Mouse (Mus musculus): ENCODE measurements at regions not wholly inside any gene's neighbourhood (a gene's known extent, or its start where the extent isn't known, plus 50 kb on each side); places are given as distances from the start of the nearest gene placed in this dataset.

GRCm38 (mm10) chr3:21958595-21959286, 117.7 kb upstream of the Tbl1xr1 start:
- Histone ChIP-seq H3K4me3 (ENCODE audit: control insufficient read depth in 1 of 2, insufficient read depth in 1 of 2, low read depth in 2 of 2, low read length in 2 of 2) (no peak overlapping the region), H3K79me2 (ENCODE audit: control insufficient read depth, insufficient read depth, low read length, poor library complexity) (no peaks in the 10 kb centered on the region), H3K36me3 (ENCODE audit: control insufficient read depth in 1 of 2, insufficient read depth in 2 of 2, low read length in 2 of 2) (peaks cover 0 to 30% of the 10 kb centered on the region in 2 experiments; a peak in 2 of 4 replicates), H3K27me3 (ENCODE audit: control insufficient read depth in 1 of 2, insufficient read depth in 2 of 2, low read length in 2 of 2) (no peaks in the 10 kb centered on the region), H3K27ac (ENCODE audit: control insufficient read depth, low read depth, low read length) (no peak overlapping the region), H3K4me1 (ENCODE audit: control insufficient read depth in 1 of 2, insufficient read depth in 2 of 2, low read length in 2 of 2) (peaks cover 22 to 27% of the 10 kb centered on the region in 2 experiments), H3K9me3 (replicated peaks; ENCODE audit: insufficient read depth, low read length) (no peaks in the 10 kb centered on the region), H3K9ac (ENCODE audit: control insufficient read depth, low read depth, low read length, poor library complexity, severe bottlenecking) (no peak overlapping the region)
- no peak for TF ChIP-seq ZMIZ1 (IDR thresholded peaks at IDR 0.05; ENCODE audit: low read depth, low read length)
- no peak for TF ChIP-seq GATA1 (IDR thresholded peaks at IDR 0.05; ENCODE audit: low read depth, low read length)
- TF ChIP-seq MAFK (IDR thresholded peaks at IDR 0.05; ENCODE audit: borderline replicate concordance, low read depth, low read length), result no peak
- TF ChIP-seq MYB (IDR thresholded peaks at IDR 0.05; ENCODE audit: low read depth, low read length), result no peak
- no peak for TF ChIP-seq NELFE (IDR thresholded peaks at IDR 0.05; ENCODE audit: low read depth, low read length)
- TF ChIP-seq TBP (IDR thresholded peaks at IDR 0.05; ENCODE audit: low read depth, low read length), result no peak
- TF ChIP-seq ETS1 (IDR thresholded peaks at IDR 0.05; ENCODE audit: low read depth, low read length), result no peak
- TF ChIP-seq E2F4 (IDR thresholded peaks at IDR 0.05; ENCODE audit: borderline replicate concordance, low read depth, low read length), result no peak
- no peak for TF ChIP-seq MAX (IDR thresholded peaks at IDR 0.05; ENCODE audit: low read length)
- no peak for TF ChIP-seq MXI1 (IDR thresholded peaks at IDR 0.05; ENCODE audit: low read depth, low read length)
- TF ChIP-seq BHLHE40 (IDR thresholded peaks at IDR 0.05; ENCODE audit: borderline replicate concordance, low read depth, low read length), result no peak
- no peak for TF ChIP-seq ZKSCAN1 (IDR thresholded peaks at IDR 0.05; ENCODE audit: low read depth, low read length)
- no peak for TF ChIP-seq EP300 (IDR thresholded peaks at IDR 0.05; ENCODE audit: low read depth in 1 of 2, low read length in 2 of 2)
- no peak for TF ChIP-seq MEF2A (IDR thresholded peaks at IDR 0.05; ENCODE audit: extremely low read depth, insufficient replicate concordance, low read depth, low read length, poor library complexity, severe bottlenecking)
- TF ChIP-seq USF1 (IDR thresholded peaks at IDR 0.05; ENCODE audit: low read depth, low read length), result no peak
- no peak for TF ChIP-seq UBTF (IDR thresholded peaks at IDR 0.05; ENCODE audit: borderline replicate concordance, insufficient read depth, low read depth, low read length)
- no peak for TF ChIP-seq ELF1 (IDR thresholded peaks at IDR 0.05; ENCODE audit: low read depth, low read length)
- no peak for DNase-seq (ENCODE audit: low read depth, low spot score)

GRCm38 (mm10) chr3:21961091-21961490, 115.4 kb upstream of the Tbl1xr1 start:
- Histone ChIP-seq H3K79me2 (ENCODE audit: control insufficient read depth, insufficient read depth, low read length, poor library complexity) (no peaks in the 10 kb centered on the region), H3K9me3 (replicated peaks; ENCODE audit: insufficient read depth, low read length) (no peaks in the 10 kb centered on the region), H3K4me1 (ENCODE audit: control insufficient read depth in 1 of 2, insufficient read depth in 2 of 2, low read length in 2 of 2) (peaks cover 17% of the 10 kb centered on the region in 2 experiments), H3K9ac (ENCODE audit: control insufficient read depth, low read depth, low read length, poor library complexity, severe bottlenecking) (no peak overlapping the region), H3K4me3 (ENCODE audit: control insufficient read depth in 1 of 2, insufficient read depth in 1 of 2, low read depth in 2 of 2, low read length in 2 of 2) (no peak overlapping the region), H3K27ac (ENCODE audit: control insufficient read depth, low read depth, low read length) (no peak overlapping the region), H3K27me3 (ENCODE audit: control insufficient read depth in 1 of 2, insufficient read depth in 2 of 2, low read length in 2 of 2) (no peaks in the 10 kb centered on the region), H3K36me3 (ENCODE audit: control insufficient read depth in 1 of 2, insufficient read depth in 2 of 2, low read length in 2 of 2) (peaks cover 0 to 13% of the 10 kb centered on the region in 2 experiments; a peak in 2 of 4 replicates)
- no peak for DNase-seq (ENCODE audit: low read depth, low spot score)
- TF ChIP-seq GATA1 (IDR thresholded peaks at IDR 0.05; ENCODE audit: low read depth, low read length), result no peak
- no peak for TF ChIP-seq E2F4 (IDR thresholded peaks at IDR 0.05; ENCODE audit: borderline replicate concordance, low read depth, low read length)
- TF ChIP-seq RCOR1 (IDR thresholded peaks at IDR 0.05; ENCODE audit: low read depth, low read length), result no peak
- TF ChIP-seq GABPA (IDR thresholded peaks at IDR 0.05; ENCODE audit: low read depth, low read length), result no peak
- no peak for TF ChIP-seq ETS1 (IDR thresholded peaks at IDR 0.05; ENCODE audit: low read depth, low read length)
- no peak for TF ChIP-seq NELFE (IDR thresholded peaks at IDR 0.05; ENCODE audit: low read depth, low read length)
- TF ChIP-seq SIN3A (IDR thresholded peaks at IDR 0.05; ENCODE audit: low read length), result no peak
- no peak for TF ChIP-seq HCFC1 (IDR thresholded peaks at IDR 0.05; ENCODE audit: low read depth, low read length)
- TF ChIP-seq MAX (IDR thresholded peaks at IDR 0.05; ENCODE audit: low read length), result no peak
- no peak for TF ChIP-seq POLR2AphosphoS2 (IDR thresholded peaks at IDR 0.05; ENCODE audit: low read length)
- TF ChIP-seq ZNF384 (IDR thresholded peaks at IDR 0.05; ENCODE audit: low read depth, low read length), result no peak
- no peak for TF ChIP-seq MYC (IDR thresholded peaks at IDR 0.05; ENCODE audit: low read depth, low read length)

Data from MEL (cell line).